Mouse (Mus musculus): Measurements from ENCODE around the gene Csgalnact2.

The Csgalnact2 gene

GRCm38 (mm10) chr6:118072176-118072575 is 66.8 kb downstream of the Csgalnact2 start:
- DNase-seq (ENCODE audit: low spot score): no peak

GRCm38 (mm10) chr6:118071416-118071815 is 67.5 kb downstream of the Csgalnact2 start:
- no peak for DNase-seq (ENCODE audit: low spot score)

- no peak for DNase-seq (ENCODE audit: low spot score)
These were observed 68.0 kb downstream of the Csgalnact2 start for GRCm38 (mm10) chr6:118071013-118071350.

- no peak for DNase-seq (ENCODE audit: low spot score)
These were observed 68.5 kb downstream of the Csgalnact2 start for GRCm38 (mm10) chr6:118070321-118071012.

- peak; percentile 38 for DNase-seq (ENCODE audit: low spot score)
These were observed 71.2 kb downstream of the Csgalnact2 start for GRCm38 (mm10) chr6:118067720-118068119.

- peak; percentile 54 for DNase-seq (ENCODE audit: low spot score)
These were observed 72.5 kb downstream of the Csgalnact2 start for GRCm38 (mm10) chr6:118066199-118067081.

- DNase-seq (ENCODE audit: low spot score): peak; percentile 49
These were observed 73.1 kb downstream of the Csgalnact2 start for GRCm38 (mm10) chr6:118065837-118066198.

DNA sequence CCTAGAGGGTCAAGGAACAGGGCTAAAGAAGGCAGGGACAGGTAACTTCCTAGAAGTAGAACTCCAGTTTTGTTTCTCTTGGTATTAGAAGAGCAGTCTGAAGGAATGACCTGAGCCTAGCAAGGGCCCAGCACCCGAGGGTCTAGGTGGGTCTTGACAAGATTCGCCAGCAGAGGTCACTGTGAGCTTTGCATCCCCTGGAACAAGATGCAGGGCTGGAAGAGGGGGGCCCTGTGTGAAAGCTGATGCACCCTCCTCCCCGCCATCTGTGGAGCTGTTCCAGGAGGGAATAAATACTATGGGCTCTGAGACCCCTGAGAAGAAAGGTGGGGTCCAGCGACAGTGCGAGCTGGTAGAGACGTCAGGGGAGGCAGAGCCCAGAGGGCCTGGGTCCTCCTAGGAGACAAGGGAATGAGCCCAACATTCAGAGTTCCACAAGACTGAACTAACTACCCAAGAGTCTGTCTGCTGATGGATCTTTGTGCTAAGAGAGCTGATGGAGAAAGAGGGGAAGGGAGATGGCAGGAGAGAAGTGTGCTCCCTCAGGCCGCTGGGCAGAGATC is 73.9 kb downstream of the Csgalnact2 start:
- peak; percentile 84 for DNase-seq (ENCODE audit: low spot score)

DNA sequence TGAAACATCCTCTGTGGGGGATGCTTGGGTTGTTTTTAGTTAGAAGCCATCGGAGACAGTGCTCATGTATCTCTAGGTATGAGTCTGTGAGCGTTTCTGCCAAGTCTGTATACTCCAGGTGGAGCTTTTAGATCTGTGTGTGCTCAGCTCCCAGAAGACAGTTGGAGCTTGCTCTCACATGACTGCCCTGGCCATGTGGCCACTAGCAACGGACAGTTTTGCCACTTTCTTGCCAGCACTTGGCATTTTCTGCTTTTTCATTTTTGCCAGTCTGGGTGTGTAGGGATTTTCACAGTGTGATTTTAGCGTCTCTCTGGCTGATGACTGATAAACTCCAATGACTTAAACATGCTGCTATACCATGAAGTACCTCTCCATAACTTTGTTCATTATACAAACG is 75.7 kb downstream of the Csgalnact2 start:
- no peak for DNase-seq (ENCODE audit: low spot score)

GRCm38 (mm10) chr6:118061266-118061665 is 77.7 kb downstream of the Csgalnact2 start:
- no peak for DNase-seq (ENCODE audit: low spot score)
